Mouse (Mus musculus) cerebellum, adult 18-20 months (tissue): ENCODE data around the gene Trpm7.
A peak's percentile ranks its signal among the peaks of the same experiment; 100 is the strongest.

ENCODE experiments used
- DNase-seq, 2 experiments: peaks; one replicate each; pipeline ENCODE4 v3.0.0; 2021

Trpm7 gene

DNA sequence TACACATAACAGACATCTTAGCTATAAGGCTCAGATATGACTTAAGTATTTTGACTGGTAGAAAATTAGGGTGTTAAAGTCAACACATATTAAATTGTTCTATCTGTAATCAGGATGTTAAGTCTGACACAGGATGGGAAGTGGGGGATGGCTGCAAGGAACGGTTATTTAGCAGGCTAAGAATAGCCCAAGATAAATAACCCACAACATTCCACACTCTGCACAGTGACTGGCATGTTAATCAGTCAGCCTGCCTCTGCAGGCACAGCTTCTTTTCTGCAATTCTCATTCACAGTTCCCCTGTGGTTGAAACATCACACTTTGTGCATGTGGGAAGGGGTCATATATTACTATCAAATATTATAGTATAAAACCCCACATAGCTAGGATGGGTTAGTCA is 60.2 kb downstream of the Trpm7 start:
- no peak for DNase-seq

GRCm38 (mm10) chr2:126801980-126802379 is 74.0 kb downstream of the Trpm7 start:
- DNase-seq = no peak

DNA sequence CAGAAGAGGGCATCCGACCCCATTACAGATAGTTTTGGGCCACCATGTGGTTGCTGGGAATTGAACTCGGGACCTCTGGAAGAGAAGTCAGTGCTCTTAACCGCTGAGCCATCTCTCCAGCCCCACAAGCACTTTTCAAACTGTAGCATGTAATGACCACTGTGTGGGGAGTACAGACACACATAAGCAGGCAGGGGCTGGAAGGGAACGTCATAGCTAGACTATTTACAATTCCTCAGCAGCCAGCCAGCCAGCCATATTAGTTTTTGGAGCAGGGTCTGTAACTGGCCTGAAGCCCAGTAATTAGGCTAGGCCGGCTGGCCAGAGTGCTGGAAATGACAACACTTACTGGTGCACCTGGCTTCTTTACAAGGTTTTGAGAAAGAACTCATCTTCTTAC is 77.6 kb downstream of the Trpm7 start:
- DNase-seq = no peak

- no peak for DNase-seq
Measured at GRCm38 (mm10) chr2:126795708-126796107, 80.3 kb downstream of the Trpm7 start.

DNA sequence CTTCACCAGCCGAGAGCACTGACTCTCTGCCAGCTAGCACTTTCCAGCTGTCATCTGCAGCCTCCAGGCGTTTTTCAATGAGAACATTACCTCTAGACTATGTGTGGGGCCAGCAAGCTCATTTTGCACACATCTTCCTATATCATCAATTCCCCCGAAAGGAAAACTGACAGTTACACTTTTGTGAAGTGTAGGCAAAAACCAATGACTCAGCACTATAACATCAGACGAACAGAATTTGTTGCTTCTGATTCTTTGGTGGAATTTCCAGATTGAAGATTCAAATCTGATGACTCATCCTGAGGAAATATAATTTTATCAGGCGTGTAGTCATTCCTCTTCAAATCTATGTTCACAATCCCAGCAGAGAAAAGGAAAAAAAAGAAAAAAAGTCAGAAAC is 83.4 kb downstream of the Trpm7 start:
- DNase-seq = no peak

DNA sequence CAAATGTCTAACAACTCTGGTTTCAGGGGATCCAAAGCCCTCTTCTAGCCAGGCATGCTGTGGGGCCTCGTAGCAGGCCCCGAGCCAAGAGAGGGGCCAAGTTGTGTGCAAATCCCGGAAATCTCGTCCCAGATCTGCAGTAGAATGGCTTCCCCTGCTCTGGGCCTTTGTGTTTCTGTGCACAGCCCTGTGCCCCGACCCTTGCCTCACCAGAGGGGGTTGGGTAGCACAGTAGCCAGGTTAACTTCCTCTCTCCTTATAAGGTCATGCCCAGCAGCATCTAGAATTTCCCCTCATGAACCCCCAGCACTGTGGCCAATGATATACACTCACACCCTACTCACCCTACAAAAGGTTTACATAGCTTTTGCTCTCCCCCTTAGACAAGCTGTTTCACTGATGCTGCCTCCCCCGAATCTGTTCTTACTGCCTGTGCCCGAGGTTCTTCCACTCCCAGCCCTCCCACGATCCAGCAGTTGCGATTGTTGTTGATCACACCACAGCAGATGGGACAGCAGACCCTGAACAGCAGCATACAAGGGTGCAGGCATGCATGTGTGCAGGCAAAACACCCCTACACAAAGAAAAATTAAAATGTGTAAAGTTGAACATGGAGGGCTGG is 88.2 kb downstream of the Trpm7 start:
- no peak for DNase-seq

DNA sequence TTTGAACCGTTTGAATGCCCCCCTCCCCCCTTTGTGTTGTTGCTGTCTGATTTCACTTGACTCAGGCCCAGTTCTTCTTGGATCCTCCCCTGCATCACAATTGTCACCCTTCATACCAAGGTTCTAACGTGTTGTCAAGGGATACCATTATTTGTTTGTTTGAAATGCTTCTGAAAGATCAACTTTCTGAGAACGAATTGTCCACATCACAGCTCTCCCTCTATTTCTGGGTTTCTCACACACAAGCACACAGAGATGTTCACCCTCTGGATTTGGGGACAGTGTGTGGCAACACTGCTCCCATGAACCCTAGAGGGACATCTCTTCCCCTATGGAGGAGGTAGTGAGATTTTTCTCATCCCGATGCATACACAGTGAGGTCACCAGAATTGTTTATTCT is 92.7 kb downstream of the Trpm7 start, which contains the start of gene Usp50:
Usp50 (minus strand) TSS at position 101 of the 400 bp plus-strand sequence.
- no peak for DNase-seq

DNA sequence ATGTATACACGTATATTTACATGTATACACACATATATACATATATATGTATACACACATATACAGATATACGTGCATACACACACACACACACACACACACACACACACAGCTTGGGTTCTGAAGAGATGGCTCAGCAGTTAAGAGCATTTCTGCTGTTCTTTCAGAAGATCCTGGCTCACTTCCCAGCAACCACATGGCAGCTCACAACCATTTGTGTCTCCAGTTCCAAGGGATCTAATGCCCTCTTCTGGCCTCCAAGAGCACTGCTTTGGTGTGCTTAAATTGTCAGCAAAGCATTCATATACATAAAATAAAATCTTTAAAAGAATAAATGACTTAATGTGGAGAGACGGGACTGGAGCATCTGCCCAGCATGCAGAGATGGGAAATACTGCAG is 93.6 kb downstream of the Trpm7 start:
- peak; percentile 54 to 73 for DNase-seq

DNA sequence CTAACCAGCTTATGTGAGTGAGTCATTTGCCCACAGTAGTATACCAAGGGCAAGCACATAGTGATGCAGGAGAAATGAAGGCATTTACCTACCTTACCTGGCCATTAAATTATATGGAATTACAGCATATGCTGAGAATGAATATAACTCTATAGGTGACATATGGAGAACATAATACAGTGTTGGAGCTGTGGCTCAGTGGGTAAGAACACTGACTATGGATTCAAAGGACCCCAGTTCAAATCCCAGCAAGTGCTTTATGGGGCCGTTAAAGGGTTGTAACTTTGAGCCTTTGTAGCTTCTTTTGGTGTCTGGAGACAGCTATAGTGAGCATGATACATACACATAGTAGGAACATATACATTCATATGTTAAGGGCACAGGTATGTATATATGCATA is 94.6 kb downstream of the Trpm7 start:
- no peak for DNase-seq

DNA sequence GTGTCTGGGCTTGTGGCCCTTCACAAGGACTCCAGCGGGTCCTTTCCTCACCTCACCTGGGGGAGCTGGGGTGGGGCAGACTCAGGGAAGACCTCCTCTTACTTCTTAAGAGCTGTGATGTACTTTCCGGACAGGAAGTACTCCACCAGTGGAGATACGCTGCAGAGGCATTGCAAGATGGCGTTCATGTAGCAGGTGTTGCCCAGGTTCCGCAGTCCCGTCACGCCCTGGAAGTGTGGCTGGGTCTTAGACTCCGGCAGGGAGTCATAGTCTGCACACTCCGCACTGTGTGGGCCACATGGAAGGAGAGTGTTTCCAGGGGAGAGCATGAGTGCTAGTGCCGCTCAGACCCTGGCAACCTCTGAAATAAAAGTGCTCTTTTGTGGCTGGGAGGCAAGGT is 95.7 kb downstream of the Trpm7 start:
- no peak for DNase-seq

GRCm38 (mm10) chr2:126778806-126779205 is 97.2 kb downstream of the Trpm7 start:
- no peak for DNase-seq

DNA sequence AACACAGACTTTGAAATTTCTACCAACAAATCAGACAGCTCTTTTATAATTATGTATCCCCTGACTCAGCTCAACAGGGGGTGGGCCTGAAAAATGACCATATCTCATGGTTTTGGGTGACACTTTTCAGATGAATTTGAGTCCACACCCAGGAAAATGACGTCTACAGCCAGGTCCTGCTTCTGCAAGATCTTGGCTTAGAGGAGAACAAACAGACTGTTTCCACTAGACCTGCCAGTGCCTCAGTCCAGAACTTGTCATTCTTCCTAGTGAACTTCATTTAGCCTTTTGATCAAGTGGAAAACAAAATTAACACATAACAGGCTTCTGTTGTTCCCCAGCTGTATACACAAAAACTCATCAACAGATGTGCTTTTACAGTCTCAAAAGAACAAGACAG is 99.6 kb downstream of the Trpm7 start:
- DNase-seq = no peak

GRCm38 (mm10) chr2:126775951-126776350 is 100.1 kb downstream of the Trpm7 start:
- no peak for DNase-seq

GRCm38 (mm10) chr2:126772217-126772616 is 103.8 kb downstream of the Trpm7 start:
- DNase-seq = no peak

DNA sequence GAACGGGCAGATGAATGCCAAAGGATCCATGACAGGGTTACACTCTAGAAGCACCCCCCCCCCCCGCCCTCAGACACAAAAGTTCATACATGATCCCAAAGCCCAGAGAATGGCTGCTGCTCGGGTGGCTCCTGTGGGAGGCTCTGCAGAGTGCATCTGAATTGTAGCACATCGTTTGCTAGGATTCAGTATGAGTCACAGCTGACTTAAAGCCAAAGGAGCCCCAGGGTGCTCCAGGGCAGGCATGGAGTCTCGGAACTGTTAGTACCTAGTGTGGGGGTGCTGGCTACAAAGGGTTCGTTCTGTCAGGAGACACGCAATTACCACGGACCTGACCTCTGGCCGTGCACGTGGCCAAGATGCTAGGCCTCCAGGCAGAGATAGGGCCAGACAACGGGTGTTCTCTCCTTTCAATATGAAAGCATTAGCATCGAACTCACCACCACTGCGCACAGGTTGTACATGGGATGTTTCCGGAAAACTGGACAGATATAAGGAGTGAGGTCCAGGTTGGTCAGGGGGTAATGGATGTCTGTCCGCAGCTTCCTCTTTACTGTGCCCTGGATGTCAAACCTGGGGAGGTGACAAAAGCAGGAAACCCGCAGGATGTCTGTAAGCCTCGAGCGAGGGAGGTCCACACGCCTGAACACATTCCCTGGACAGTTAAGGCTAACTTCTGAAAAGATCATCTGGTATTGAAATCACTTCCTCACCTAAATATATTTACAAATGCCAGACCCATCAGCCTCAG is 106.4 kb downstream of the Trpm7 start:
- peak in 1 of 2 experiments; percentile 11 for DNase-seq

DNA sequence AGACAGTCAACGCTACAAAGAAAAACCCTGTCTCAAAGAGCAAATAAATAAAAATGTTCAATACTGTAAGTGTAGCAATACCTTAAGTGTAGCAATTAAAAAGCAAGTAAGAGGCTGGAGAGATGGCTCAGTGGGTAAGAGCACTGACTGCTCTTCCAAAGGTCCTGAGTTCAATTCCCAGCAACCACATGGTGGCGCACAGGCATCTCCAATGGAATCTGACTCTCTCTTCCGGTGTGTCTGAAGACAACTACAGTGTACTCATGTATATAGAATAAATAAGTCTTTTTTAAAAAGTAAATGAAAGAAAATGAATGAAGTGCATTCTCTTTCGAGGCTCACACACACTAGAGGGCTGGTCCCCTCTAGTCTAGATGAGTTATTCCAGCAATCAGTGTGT is 107.8 kb downstream of the Trpm7 start:
- DNase-seq = no peak

DNA sequence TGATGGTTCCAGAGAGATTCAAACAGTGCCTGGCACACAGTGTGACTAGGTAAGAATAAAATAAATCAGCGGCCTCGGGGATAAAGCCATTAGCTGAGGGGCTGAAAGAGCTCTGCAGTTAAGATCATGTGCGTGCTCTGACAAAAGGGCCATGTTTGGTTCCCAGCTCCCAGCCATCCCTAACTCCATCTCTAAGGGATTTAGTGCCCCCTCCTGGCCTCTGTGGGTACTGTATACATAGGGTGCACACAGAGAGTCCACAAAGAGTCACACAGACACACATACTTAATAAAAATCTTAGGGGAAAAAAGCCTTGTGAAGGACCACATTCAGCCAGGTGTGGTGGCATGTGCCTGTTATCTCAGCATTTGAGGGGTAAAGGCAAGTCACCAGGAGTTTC is 108.4 kb downstream of the Trpm7 start:
- no peak for DNase-seq

GRCm38 (mm10) chr2:126765867-126766582 is 110.0 kb downstream of the Trpm7 start:
- DNase-seq = no peak

DNA sequence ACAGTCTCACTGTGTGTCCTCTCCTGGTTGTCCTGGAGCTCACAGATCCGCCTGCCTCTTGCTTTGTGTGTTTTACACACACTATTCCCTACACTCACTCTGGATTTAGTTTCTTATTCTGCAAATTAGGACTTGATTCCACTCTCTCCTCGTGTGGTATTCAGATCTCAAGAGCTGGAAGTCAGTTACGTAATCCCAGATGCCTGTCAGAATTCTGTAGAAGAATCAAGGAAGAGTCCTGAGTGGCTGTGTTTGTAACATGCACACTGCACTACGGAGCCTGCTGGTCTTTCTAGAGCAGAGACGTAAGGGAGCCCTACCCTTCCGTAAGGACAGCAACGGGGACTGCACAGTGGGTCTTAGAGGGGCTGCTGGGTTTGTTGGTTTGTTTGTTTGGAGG is 116.7 kb downstream of the Trpm7 start:
- DNase-seq = no peak

DNA sequence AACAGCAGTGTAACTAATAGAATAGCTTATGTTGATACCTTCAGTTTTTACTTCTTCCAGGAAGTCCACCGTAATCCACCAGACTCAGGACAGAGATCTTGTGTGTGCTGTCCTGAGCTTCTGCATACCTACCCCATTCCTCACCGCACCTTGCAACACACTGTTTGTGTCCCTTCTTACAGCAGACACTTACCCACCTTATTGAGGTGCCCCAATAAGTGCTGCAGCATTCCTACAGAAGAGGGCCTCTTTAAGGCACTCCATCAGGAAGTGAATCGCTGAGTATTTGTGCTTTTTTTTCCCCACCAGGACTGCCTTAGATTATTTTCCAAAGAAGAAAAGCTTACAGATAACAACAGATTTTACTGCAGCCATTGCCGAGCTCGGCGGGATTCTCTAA is 120.4 kb downstream of the Trpm7 start:
- DNase-seq = no peak

- no peak for DNase-seq
Measured at GRCm38 (mm10) chr2:126743389-126743788, 132.6 kb downstream of the Trpm7 start.
